Mouse (Mus musculus) heart, postnatal 25 days (tissue): Measurements from ENCODE around the gene Atad5. TPM values are rescaled to one million over a fixed set of nuclear protein-coding genes. Genes with fewer than 3 reads are reported as not detected.
"Not testable (repeated sequence)": the region's sequence is repeated elsewhere in the genome, so short reads cannot be mapped to it uniquely, and the experiment has no call there.

Experiments used
- DNase-seq: peaks from one replicate; pipeline ENCODE4 v3.0.0; 2022; ENCODE audit warnings: low spot score
- intact Hi-C: fragments of 180-260 bp; cut with DNase I; formaldehyde crosslinking; loops from one replicate; pipeline ENCODE4 v1.15.1; 2025
- total RNA-seq, 2 experiments: library from RNA; stranded (reverse); gene quantifications; 2 replicates each; pipeline ENCODE4 v1.2.3; 2021

The Atad5 gene
- total RNA-seq, result under 1 TPM; 0.86 to 0.89 TPM

- DNase-seq, result peak; percentile 69
- intact Hi-C loops, result loop anchor here (5.0 to 10.0 kb wide), 3 partner anchors 93 to 268 kb away; partner anchors contain the start of genes Rhot1 and Rnf135
Observed at GRCm38 (mm10) chr11:80088917-80089816, at the start of gene Atad5. Atad5 (plus strand) TSS chr11:80089400.

- DNase-seq, result no peak
- intact Hi-C loops, result loop anchor here (5.0 kb wide), 2 partner anchors 99 to 154 kb away; partner anchors contain the start of gene Tefm
Observed at GRCm38 (mm10) chr11:80042615-80043418, 46.4 kb upstream of the Atad5 start.

GRCm38 (mm10) chr11:80043419-80043817 lies 45.8 kb upstream of the Atad5 start:
- DNase-seq, result no peak
- intact Hi-C loops, result loop anchor here (5.0 kb wide), 2 partner anchors 99 to 154 kb away; partner anchors contain the start of gene Tefm

GRCm38 (mm10) chr11:80046856-80047255 lies 42.3 kb upstream of the Atad5 start:
- no peak for DNase-seq
- intact Hi-C loops, result no loop called here

GRCm38 (mm10) chr11:80050088-80050487 lies 39.1 kb upstream of the Atad5 start:
- no peak for DNase-seq
- intact Hi-C loops, result no loop called here

GRCm38 (mm10) chr11:80052456-80052855 lies 36.7 kb upstream of the Atad5 start:
- intact Hi-C loops, result no loop called here
- no peak for DNase-seq

- DNase-seq, result no peak
- intact Hi-C loops, result no loop called here
Observed at GRCm38 (mm10) chr11:80053171-80053570, 36.0 kb upstream of the Atad5 start.

- DNase-seq, result no peak
- intact Hi-C loops, result no loop called here
Observed at GRCm38 (mm10) chr11:80054659-80055058, 34.5 kb upstream of the Atad5 start.

GRCm38 (mm10) chr11:80056141-80056540 lies 33.1 kb upstream of the Atad5 start:
- intact Hi-C loops, result no loop called here
- DNase-seq, result no peak

- peak; percentile 19 for DNase-seq
- intact Hi-C loops, result no loop called here
Observed at GRCm38 (mm10) chr11:80062159-80062558, 27.0 kb upstream of the Atad5 start.

GRCm38 (mm10) chr11:80066373-80066772 lies 22.8 kb upstream of the Atad5 start:
- intact Hi-C loops, result not testable (repeated sequence)

GRCm38 (mm10) chr11:80067558-80067957 lies 21.6 kb upstream of the Atad5 start:
- intact Hi-C loops, result no loop called here
- DNase-seq, result no peak

More at GRCm38 (mm10) chr11:80066373-80066772, 22.8 kb upstream of the Atad5 start:
- DNase-seq, result not testable (repeated sequence)

GRCm38 (mm10) chr11:80069815-80070214 lies 19.4 kb upstream of the Atad5 start:
- intact Hi-C loops, result no loop called here

GRCm38 (mm10) chr11:80071039-80071438 lies 18.2 kb upstream of the Atad5 start:
- intact Hi-C loops, result no loop called here
- DNase-seq, result no peak

More at GRCm38 (mm10) chr11:80069815-80070214, 19.4 kb upstream of the Atad5 start:
- DNase-seq, result no peak

GRCm38 (mm10) chr11:80072365-80072764 lies 16.8 kb upstream of the Atad5 start:
- intact Hi-C loops, result no loop called here
- no peak for DNase-seq

- intact Hi-C loops, result no loop called here
- DNase-seq, result no peak
Observed at GRCm38 (mm10) chr11:80075608-80076277, 13.5 kb upstream of the Atad5 start.

- no peak for DNase-seq
- intact Hi-C loops, result no loop called here
Observed at GRCm38 (mm10) chr11:80077784-80078545, 11.2 kb upstream of the Atad5 start.

- intact Hi-C loops, result no loop called here
- no peak for DNase-seq
Observed at GRCm38 (mm10) chr11:80078831-80079230, 10.4 kb upstream of the Atad5 start.

GRCm38 (mm10) chr11:80079751-80080150 lies 9.4 kb upstream of the Atad5 start:
- intact Hi-C loops, result loop anchor here (10.0 kb wide), 1 partner anchor 125 kb away; the partner anchor contains the start of gene Rhot1
- DNase-seq, result no peak
